Mouse (Mus musculus) Patski (cell line): ENCODE data around the gene Tlr6. TPM values are rescaled to one million over a fixed set of nuclear protein-coding genes. Genes with fewer than 3 reads are reported as not detected.

Experiments
- ATAC-seq: fragments of 100-300 bp; one replicate; pipeline ENCODE4 v1.8.0; 2021
- CTCF ChIA-PET: fragments of 350-600 bp; sonication (Branson Sonifier 250); formaldehyde crosslinking; loops from one replicate; lab custom pipeline; 2022; ENCODE audit warnings: inconsistent platforms; lab: Charles Lee
- POLR2A ChIA-PET: fragments of 350-600 bp; sonication (Branson Sonifier 250); formaldehyde crosslinking; loops from one replicate; lab custom pipeline; 2022; ENCODE audit warnings: antibody characterized with exemption, inconsistent platforms; lab: Charles Lee
- DNase-seq: peaks from one replicate; pipeline ENCODE4 v3.0.0-alpha.2; 2011; ENCODE audit warnings: low read depth, low spot score
- H3K27me3 ChIP-seq: fragments of 371-371 bp; one replicate; pipeline ENCODE4 v1.5.1; 2021
- CTCF ChIP-seq: fragments of 100-300 bp; IDR thresholded peaks from one replicate; pipeline ENCODE4 v1.5.1; 2021
- in situ Hi-C: fragments of 300-500 bp; cut with MboI; formaldehyde crosslinking; loops from 3 replicates; pipeline ENCODE4 v1.11.1; 2018; ENCODE audit warnings: low pct_unique_long_range_greater_than_20kb, mixed read lengths
- polyA plus RNA-seq: library from polyadenylated mRNA; unstranded; gene quantifications from one replicate; pipeline ENCODE4 v1.2.3, GENCODE M21; 2021

The Tlr6 gene
- polyA plus RNA-seq: 1.6 TPM

DNA sequence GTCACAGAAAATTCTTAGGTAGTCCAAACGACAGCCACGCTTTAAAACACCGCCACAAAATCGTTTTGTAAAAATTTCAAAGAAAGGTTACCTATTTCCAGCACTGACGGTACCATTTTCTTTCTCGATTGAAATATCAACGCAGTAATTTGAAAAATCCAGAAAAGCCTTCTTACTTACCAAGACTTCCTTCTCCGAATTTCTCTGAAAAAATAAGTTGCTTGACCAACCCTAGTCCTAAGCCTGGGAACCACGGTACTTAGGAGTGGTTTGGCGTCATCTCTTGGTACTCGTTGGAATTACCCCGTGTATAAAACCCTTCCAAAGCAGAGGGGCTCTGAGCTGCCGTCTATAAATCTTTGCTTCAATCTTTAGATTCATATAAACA lies at the start of gene Tlr6:
TSS of gene Tlr6 (minus strand) at position 255 of the 388 bp plus-strand sequence.
- DNase-seq: no peak
- in situ Hi-C loops: loop anchor here (5.0 to 10.0 kb wide), 4 partner anchors 75 to 655 kb away; no protein-coding TSS in a partner anchor

DNA sequence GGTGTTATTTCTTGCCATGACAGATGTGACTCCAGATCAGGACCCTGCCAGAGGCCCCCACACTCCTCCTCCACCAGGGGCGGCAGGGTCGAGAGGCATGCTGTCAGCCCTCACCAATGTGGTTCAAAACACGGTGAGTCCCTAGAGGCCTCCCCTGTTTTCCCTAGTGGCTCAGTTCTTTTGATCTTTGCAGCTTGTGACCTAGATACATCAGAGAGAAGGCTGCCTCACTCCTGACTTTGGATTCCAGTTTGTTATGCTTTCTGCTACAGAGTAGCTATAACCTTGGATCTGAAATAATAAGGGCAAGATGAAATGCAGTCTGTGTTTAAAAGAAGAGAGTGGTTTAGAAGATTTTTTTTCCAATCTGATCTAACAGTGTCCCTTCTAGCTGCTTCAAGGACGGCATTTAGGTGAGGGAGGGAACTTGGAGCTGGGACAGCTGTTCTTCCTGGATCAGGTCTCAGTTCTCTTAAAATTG lies 46.2 kb upstream of the Tlr6 start:
- in situ Hi-C loops: no loop called here
- DNase-seq: no peak
- H3K27me3 ChIP-seq: no peaks in the 10 kb centered on the region
- ChIA-PET POLR2A (no interaction called here), CTCF (interaction anchor here (1.5 to 1.8 kb wide), 2 partner anchors 13 to 207 kb away, joined by 4 to 6 read pairs; no protein-coding TSS in a partner anchor)
- no peak for ATAC-seq
- TF ChIP-seq CTCF: no peak

More for the DNA sequence above, at the start of gene Tlr6:
- ATAC-seq: no peak
- peak; percentile 70 for TF ChIP-seq CTCF
- POLR2A ChIA-PET: no interaction called here
- CTCF ChIA-PET: interaction anchor here (1.1 to 3.6 kb wide), 4 partner anchors 30 to 76 kb away, joined by 3 to 25 read pairs (median 4); no protein-coding TSS in a partner anchor
- H3K27me3 ChIP-seq: no peaks in the 10 kb centered on the region

DNA sequence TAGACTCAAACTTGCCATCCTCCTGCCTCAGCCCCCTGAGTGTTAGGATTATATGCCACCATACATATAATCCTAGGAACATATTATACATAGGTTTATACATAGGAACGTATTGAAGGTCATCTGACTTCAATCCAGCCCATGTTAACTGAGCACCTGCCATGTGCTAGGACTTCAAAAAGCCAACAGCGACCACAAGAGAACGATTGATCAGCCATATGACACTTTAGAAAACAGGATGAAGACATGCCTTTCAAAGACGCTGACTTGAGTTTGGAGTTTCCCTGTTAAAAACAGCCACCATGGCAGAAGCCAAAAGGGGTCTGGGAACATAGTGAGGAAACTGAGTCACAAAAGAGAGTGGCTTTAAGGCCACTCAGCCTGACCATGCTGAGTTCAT lies 45.4 kb upstream of the Tlr6 start:
- no peak for TF ChIP-seq CTCF
- no peak for ATAC-seq
- in situ Hi-C loops: no loop called here
- ChIA-PET CTCF (no interaction called here), POLR2A (no interaction called here)
- DNase-seq: no peak
- no peaks in the 10 kb centered on the region for H3K27me3 ChIP-seq

DNA sequence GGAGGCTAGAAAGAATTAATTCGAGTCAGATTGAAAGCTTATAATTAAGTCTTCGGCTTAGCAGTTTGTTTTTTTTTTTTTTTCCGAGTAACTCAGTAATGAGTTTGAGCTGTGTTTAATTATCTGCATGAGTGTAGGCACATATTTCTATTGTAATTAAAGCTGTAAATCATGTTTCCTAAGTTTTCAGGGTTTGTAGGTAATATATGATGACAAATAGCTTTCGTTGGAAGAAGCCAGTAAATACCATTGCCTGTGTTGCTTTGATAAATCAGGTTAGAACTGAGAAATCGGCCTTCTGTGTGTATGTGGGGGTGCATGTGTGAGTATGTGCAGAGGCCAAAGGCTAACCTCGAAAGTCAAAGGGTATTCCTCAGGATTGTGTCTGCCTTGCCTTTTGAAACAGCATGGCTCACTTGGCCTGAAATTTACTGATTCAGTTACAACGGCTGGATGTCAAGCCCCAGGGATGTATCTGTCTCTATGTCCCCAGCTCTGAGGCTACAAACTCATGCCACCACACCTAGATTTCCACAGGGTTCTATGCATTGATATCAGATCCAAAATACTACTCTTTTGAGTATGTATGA lies 44.1 kb upstream of the Tlr6 start:
- no peak for TF ChIP-seq CTCF
- H3K27me3 ChIP-seq: no peaks in the 10 kb centered on the region
- DNase-seq (peak; percentile 51), ATAC-seq (peak; percentile 52)
- in situ Hi-C loops: loop anchor here (5.0 kb wide), 1 partner anchor 203 kb away; no protein-coding TSS in a partner anchor
- CTCF ChIA-PET: interaction anchor here (0.7 to 2.4 kb wide), 27 partner anchors 10 to 289 kb away, joined by 3 to 9 read pairs (median 3); no protein-coding TSS in a partner anchor
- POLR2A ChIA-PET: interaction anchor here (0.7 to 1.2 kb wide), 2 partner anchors 15 to 196 kb away, joined by 3 read pairs; no protein-coding TSS in a partner anchor

DNA sequence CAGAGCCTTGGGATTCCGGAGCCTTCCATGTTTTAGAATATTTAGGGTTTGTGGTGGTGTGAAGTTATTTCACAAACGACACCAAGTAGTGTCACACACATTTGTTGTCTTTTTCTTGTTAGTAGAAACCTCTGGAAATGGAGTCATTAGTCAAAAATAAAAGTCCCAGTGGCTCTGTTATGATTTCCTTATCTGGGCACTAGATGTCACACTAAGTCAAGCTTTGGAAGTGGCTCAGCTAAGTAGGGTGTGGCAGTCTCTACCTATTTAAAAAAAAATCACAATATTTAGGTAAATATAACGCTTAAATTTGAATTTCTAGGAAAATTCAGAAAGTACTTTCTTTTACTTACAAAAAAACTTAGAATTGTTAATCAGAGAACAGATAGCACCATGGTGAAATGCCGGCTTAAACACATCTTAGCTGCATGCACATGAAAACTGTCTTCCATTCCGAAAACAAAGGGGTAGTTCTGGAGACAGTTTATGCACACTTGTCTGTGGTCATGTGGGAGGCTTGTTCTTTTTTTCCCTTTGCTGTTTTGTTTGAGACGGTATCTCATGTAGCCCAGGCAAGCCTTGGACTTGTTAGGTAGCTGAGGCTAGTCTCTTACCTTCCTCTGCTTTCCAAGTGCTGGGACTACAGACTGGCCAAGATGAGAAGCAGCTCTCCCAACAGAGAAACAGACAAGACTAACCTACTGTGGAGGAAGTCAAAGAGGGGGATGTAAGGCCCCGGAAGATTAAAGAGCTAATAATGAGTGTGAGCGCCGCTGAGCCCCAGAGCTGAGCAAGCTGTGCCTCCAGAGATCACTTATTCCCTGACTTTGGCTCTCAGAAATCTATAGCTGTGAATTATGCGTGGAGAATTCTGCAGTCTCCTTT lies 43.3 kb upstream of the Tlr6 start:
- peak; percentile 68 for TF ChIP-seq CTCF
- DNase-seq: peak; percentile 22
- ChIA-PET POLR2A (interaction anchor here (0.7 to 1.2 kb wide), 2 partner anchors 14 to 197 kb away, joined by 3 read pairs; no protein-coding TSS in a partner anchor), CTCF (interaction anchor here (0.7 to 2.4 kb wide), 28 partner anchors 10 to 290 kb away, joined by 3 to 9 read pairs (median 4); partner anchors contain the start of gene Wdr19)
- ATAC-seq: no peak
- in situ Hi-C loops: loop anchor here (5.0 kb wide), 1 partner anchor 204 kb away; no protein-coding TSS in a partner anchor
- no peaks in the 10 kb centered on the region for H3K27me3 ChIP-seq

DNA sequence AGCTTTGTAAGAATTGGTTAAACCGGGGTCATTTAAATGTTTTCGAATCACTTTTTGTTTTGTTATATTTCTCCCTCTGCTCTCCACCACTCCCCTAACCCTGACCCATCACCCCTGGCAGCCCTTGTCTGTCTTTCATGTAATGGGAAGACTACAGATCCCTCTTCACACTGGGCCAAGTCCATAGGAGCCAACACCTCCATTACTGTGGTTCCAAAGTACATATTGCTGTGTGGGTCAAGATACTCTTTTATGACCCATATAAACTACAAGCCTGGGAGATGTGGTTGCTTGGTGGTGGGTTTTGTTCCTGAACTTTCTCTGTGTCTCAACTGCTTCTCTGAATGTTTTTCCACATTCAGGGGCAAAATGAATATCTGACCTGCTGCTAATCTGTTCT lies 35.5 kb upstream of the Tlr6 start:
- no peak for TF ChIP-seq CTCF
- ChIA-PET CTCF (no interaction called here), POLR2A (interaction anchor here (0.6 kb wide), 1 partner anchor 360 kb away, joined by 3 read pairs; no protein-coding TSS in a partner anchor)
- no peaks in the 10 kb centered on the region for H3K27me3 ChIP-seq
- ATAC-seq (no peak), DNase-seq (no peak)
- in situ Hi-C loops: no loop called here

DNA sequence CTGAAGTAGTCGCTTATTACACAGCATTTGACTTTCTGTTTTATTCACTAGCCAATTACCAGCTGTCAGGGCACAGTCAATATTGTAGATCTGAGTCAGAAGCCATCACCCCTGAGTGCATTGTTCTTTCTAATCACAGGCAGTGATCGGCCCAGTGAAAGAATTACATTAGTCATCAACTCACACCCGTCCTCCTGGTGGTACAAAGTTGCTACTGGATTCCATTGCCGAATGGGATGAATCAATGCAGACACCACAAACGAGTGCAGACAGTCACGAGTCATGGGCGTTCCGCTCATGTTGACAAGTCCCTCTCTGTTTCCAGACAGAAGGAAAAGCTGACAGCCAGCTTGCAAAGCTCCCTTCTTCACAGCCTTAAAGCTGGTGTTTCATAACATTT lies 32.6 kb upstream of the Tlr6 start:
- CTCF ChIA-PET: interaction anchor here (0.9 to 1.9 kb wide), 3 partner anchors 10 to 32 kb away, joined by 3 read pairs; partner anchors contain the start of gene Tlr6
- POLR2A ChIA-PET: interaction anchor here (0.7 kb wide), 1 partner anchor 680 kb away, joined by 3 read pairs; no protein-coding TSS in a partner anchor
- no peaks in the 10 kb centered on the region for H3K27me3 ChIP-seq
- DNase-seq (peak; percentile 76), ATAC-seq (peak; percentile 69)
- in situ Hi-C loops: no loop called here
- TF ChIP-seq CTCF: peak; percentile 70

DNA sequence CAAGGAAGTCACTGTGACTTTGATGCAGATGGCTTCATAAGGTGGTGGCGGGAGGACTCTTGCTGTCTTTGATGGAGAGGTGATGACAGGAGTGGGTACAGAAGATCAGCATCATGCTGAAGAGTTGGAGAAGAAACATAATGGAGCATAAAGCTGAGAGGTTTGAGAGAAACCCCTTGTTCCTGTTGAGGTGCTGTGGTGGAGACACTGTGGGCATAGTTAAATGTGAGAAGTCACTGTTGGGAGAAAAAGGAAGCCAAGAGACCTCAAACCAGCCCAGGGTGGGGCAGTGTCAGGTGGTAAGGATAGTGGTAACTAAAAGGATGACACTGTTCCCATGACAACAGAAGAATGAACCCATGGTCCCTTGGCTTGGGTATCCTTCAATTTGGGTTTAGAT lies 30.0 kb upstream of the Tlr6 start:
- in situ Hi-C loops: no loop called here
- TF ChIP-seq CTCF: no peak
- DNase-seq (no peak), ATAC-seq (no peak)
- H3K27me3 ChIP-seq: no peaks in the 10 kb centered on the region
- POLR2A ChIA-PET: no interaction called here
- CTCF ChIA-PET: interaction anchor here (1.3 to 2.2 kb wide), 3 partner anchors 11 to 29 kb away, joined by 3 to 9 read pairs (median 3); no protein-coding TSS in a partner anchor

DNA sequence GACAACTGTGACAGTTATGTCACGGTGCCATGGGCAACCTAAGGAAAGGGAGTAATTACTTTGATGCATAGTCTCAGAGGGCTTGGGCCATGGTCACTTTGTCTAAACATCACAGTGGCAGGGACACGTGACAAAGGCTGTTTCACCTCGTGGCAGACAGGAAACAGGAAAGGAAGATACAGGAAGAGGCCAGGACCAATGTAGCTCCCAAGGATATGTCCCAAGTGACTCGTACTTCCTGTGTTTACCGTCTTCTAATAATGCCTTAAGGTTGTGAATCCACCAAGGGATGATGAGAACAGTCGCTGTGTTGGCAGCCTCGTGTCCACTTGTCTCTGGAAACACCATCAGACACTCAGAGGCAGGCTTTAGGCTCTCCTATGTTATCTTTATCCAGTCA lies 26.1 kb upstream of the Tlr6 start:
- ATAC-seq (no peak), DNase-seq (no peak)
- no peak for TF ChIP-seq CTCF
- in situ Hi-C loops: no loop called here
- no peaks in the 10 kb centered on the region for H3K27me3 ChIP-seq
- CTCF ChIA-PET: interaction anchor here (1.0 kb wide), 1 partner anchor 15 kb away, joined by 3 read pairs; no protein-coding TSS in a partner anchor
- POLR2A ChIA-PET: interaction anchor here (0.8 kb wide), 1 partner anchor 162 kb away, joined by 3 read pairs; no protein-coding TSS in a partner anchor

DNA sequence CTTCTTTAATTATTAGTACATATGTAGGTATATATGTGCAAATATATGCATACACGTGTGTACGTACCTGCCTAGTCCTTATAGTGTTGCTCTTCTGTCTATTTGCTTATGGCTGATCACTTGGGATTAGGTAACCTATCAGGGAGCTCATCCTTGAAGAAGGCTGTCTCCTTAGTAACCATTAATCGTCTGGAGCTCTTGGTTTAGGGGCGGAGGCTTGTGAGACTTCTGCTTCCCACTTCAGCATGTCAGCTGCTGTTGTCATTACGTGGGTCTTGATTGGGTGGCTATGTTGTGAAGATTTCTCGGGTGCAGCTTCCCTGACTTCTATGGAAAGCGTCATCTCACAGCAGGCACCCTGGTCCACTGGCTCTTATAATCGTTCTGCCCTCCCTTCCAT lies 17.2 kb upstream of the Tlr6 start:
- CTCF ChIA-PET: interaction anchor here (1.0 to 1.8 kb wide), 3 partner anchors 10 to 29 kb away, joined by 3 to 9 read pairs (median 6); no protein-coding TSS in a partner anchor
- no peak for ATAC-seq

More for the DNA sequence above, 17.2 kb upstream of the Tlr6 start:
- no peak for DNase-seq
- in situ Hi-C loops: no loop called here
- POLR2A ChIA-PET: no interaction called here
- TF ChIP-seq CTCF: no peak
- H3K27me3 ChIP-seq: no peaks in the 10 kb centered on the region
